Mouse (Mus musculus) splenic B cell, adult 2 months (primary cell): ENCODE results near the gene Serpini1.

ENCODE experiments used
- DNase-seq: peaks from one replicate; pipeline ENCODE4 v3.0.0-alpha.2; 2011; ENCODE audit warnings: low read depth, low spot score
- H3K27me3 ChIP-seq: 2 replicates; pipeline ENCODE4 v1.6.1; 2012; ENCODE audit warnings: mild to moderate bottlenecking, low read length, moderate library complexity, mixed read lengths; ENCODE audit not compliant: control insufficient read depth, poor library complexity, insufficient read depth, severe bottlenecking
- H3K36me3 ChIP-seq: 2 replicates; pipeline ENCODE4 v1.6.1; 2012; ENCODE audit warnings: mild to moderate bottlenecking, low read length, moderate library complexity, mixed read lengths; ENCODE audit not compliant: control insufficient read depth, poor library complexity, insufficient read depth, severe bottlenecking

The Serpini1 gene

DNA sequence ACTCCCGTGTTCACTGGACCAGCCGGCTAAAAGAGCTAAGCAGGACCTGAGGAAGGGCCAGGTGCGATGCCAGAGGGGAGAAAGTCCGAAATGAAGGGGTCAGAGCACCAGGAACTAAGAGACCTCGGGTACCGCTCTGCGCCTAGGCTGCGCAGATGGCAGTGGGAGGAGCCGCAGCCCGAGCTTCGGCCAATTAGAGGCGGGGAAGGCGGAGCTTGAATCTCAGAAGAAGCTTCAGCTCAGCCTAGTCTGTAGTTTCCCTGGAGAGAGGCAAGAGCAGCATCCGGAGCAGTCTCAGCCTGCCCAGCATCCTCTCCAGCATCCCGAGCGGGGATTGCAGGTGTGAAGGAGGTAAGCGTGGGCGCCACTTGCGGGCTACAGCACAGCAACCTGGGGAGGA lies at the start of gene Serpini1:
TSS of gene Serpini1 (plus strand) at position 256 of the 400 bp plus-strand sequence.
- Histone ChIP-seq H3K27me3 (no peaks in the 10 kb centered on the region), H3K36me3 (no peaks in the 10 kb centered on the region; the same call in 1 of the 2 replicates)
- peak; percentile 94 for DNase-seq

DNA sequence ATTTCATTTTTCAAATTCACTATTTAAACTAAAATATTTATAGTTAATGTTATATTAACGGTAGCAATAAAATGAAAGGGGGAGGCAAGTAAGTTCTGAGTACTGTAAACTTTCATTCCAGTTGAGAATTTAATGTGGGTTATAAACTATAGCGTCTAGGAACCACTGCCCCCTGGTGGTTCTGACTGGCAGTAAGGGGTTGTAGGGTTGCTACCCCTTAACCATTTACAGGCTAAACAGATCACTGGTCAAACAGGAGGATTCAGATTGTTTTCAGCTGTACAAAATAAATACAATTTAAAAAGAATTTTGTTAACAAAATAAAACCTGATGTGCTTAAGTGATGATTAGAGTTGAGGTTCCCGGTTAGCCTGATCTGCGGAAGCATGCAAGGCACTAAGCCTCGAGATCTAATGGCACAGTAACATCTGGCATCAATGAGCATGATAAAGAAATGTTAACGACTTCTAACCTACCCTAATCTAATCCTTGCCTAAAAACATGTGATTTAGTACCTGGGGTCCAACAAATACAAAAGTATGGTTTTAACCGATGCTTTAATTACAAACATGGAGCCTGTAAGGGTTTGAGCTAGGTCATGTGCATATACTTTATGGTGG lies 39.6 kb upstream of the Serpini1 start:
- peak; percentile 75 for DNase-seq

DNA sequence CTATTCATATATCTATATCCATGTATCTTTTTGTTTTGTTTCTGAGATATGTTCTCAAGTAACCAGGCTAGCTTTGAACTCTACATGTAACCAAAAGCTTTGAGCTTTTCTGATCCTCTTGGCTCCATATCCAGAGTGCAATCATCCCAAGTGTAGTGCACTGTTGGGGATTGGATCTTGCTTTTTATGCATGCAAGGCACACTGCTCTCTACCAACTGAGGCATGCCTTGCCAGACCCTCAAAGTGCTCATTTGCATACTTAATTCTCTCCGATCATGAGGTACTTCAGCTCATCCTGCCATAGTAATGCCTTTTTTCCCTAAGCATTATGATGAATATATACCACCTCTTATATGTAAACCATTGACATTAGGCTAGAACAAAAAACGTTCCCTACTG lies 36.0 kb upstream of the Serpini1 start:
- DNase-seq: no peak
- Histone ChIP-seq H3K27me3 (no peaks in the 10 kb centered on the region), H3K36me3 (no peaks in the 10 kb centered on the region; the same call in 1 of the 2 replicates)

More for the DNA sequence above, 39.6 kb upstream of the Serpini1 start:
- Histone ChIP-seq H3K36me3 (no peaks in the 10 kb centered on the region; the same call in 1 of the 2 replicates), H3K27me3 (no peaks in the 10 kb centered on the region)

DNA sequence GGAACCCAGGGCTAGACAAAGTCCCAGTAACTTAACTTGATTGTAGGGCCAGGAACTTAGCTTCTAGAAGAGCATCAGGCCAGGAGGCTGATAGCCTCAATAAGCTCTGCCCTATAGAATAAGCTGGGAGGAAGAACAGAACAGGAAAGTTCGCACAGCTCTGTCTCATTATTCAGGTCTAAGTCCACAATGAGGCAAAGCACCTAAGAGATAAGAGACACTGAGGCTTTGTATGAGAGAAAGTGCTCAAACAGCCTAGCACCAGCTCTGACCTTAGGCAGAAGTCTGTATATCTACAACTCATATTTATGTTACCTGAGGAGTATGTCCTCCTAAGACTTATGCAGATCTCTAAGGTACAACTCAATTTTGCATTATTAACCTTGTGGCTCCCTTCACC lies 34.8 kb upstream of the Serpini1 start:
- DNase-seq: no peak
- Histone ChIP-seq H3K36me3 (no peaks in the 10 kb centered on the region; the same call in 1 of the 2 replicates), H3K27me3 (no peaks in the 10 kb centered on the region)

DNA sequence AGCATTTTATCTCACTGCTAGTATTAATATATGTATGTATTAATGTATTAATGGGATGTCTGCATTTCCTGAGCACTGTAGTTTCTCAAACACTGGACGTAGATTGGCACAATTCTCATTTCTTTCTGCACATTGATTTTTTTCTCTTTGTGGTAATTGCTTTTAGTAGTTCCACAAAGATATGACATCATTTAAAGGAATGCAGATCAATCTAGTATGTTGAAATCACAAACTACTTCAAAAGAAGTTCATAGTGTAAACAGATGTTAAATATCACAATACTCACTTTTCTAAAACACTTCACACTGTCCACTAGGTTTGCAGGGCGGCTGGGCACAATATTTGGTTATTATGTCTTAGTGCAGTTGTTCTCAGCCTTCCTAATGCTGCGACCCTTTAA lies 26.3 kb upstream of the Serpini1 start:
- DNase-seq: no peak
- H3K27me3 ChIP-seq: no peaks in the 10 kb centered on the region
- H3K36me3 ChIP-seq: peaks cover 2% of the 10 kb centered on the region; the same call in 1 of the 2 replicates

DNA sequence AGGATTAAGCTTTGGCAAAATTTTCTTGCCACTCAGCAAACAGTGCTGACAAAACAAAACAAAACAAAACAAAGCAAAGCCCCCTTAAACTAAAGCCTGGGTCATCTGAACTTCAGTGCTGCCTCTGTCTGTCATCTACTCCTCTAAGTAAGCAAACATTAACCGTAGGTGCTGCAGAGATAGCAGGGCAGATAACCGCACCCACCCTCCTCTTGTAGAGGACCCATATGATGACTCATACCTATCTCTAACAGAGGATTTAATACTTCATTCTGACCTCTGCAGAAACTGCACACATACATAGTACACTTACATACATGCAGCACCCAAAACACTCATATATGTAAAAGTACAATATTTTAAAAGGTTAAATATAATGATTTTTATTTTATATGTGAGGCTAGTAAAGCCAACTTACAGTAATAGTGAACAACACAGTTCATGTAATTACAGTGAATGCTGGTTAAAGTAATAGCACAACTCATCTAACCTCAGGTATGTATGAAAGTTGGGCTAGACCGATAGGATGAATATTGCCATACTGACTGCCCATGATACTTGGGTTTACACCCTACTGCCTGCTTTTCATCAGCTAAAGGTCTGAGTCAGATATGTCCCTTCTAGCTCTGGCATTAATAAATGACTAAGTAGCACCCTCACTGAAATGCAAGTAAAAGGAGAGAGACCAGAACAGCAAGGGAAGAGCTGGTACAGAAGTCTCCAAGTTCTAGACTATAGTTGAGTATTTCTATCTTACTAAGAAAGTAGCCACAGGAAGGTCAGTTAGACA lies 23.1 kb upstream of the Serpini1 start:
- peaks cover 4% of the 10 kb centered on the region; the same call in 1 of the 2 replicates for H3K36me3 ChIP-seq
- no peak for DNase-seq
- H3K27me3 ChIP-seq: no peaks in the 10 kb centered on the region

DNA sequence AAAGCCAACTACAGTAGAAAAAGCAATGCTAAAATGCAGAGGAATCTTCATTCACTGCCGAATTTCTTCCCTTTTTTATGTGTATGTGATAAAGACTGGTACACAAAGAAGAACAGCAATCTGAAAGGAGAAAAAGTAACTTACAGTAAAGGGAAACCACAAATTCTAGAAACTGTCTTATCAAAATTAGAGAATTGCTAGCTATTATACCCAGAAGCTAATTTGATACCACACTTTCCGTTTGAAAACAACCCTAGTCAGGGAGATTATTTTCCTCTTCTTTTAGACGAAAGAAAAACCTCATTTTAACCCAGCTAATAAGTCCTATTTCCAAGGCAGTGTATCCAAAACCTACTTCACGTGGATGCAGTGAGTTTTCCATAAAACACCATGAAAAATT lies 16.1 kb upstream of the Serpini1 start:
- no peak for DNase-seq
- Histone ChIP-seq H3K36me3 (0 out of 2 replicates have a peak, but pooled peaks cover 2% of the 10 kb centered on the region), H3K27me3 (no peaks in the 10 kb centered on the region)

DNA sequence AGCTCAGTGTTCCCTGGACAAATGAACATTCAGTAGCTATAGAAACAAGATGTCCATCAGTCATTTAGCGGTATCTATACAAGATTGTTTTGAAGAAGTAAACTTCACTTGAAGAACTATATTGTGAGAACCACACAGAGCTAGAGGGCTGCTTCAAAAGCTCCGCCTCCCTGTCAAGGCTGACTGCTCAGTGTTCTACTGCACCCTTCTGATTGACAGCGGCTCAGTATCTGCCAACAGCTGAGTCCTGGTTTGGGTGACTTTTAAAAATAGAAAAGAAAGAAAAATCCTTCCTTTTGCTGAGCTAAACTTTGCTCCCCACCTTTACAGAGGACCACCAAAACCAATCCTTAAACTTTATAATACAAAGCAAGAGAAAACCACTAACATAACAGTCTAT lies 14.5 kb upstream of the Serpini1 start:
- H3K36me3 ChIP-seq: no peaks in the 10 kb centered on the region
- DNase-seq: peak; percentile 64
- no peaks in the 10 kb centered on the region for H3K27me3 ChIP-seq

DNA sequence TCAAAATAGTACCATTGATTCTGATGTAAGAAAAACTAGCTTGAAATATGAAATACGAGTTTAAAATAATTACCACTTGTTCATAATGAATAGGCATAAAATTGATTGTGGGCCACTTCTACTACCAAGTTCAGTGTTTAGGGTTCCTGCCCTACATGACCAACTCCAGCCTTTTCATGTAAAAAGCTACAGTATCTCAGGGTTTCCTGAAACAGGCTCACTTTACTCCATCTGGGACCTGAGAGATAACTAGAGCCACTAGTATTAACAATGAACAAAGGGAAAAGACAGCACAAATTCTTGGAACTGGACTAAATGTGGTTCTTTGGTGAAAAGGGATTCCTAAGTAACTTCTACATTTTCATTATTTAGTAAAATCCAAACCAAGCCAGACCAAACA lies 13.1 kb upstream of the Serpini1 start:
- Histone ChIP-seq H3K36me3 (no peaks in the 10 kb centered on the region), H3K27me3 (no peaks in the 10 kb centered on the region)
- DNase-seq: no peak

DNA sequence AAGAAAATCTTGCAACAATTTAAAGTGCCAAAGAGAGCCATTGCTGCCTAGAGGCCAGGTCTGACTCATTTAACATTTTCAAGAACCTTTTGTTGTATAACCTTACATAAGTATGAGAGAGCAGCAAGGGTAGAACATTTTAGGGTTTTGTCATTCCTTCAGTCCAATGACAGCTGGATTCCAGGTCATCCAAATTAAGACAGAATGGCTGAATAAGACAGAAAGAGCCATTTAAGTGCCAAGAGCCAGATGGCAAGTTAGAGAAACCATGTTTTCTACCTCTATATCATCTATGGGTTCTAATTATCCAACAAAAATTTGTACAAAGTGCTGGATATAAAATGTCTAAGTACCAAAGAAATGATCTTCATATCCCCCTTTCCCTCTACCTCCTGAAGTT lies 6.1 kb upstream of the Serpini1 start:
- no peaks in the 10 kb centered on the region for H3K27me3 ChIP-seq
- DNase-seq: no peak
- H3K36me3 ChIP-seq: no peaks in the 10 kb centered on the region; the same call in 1 of the 2 replicates

DNA sequence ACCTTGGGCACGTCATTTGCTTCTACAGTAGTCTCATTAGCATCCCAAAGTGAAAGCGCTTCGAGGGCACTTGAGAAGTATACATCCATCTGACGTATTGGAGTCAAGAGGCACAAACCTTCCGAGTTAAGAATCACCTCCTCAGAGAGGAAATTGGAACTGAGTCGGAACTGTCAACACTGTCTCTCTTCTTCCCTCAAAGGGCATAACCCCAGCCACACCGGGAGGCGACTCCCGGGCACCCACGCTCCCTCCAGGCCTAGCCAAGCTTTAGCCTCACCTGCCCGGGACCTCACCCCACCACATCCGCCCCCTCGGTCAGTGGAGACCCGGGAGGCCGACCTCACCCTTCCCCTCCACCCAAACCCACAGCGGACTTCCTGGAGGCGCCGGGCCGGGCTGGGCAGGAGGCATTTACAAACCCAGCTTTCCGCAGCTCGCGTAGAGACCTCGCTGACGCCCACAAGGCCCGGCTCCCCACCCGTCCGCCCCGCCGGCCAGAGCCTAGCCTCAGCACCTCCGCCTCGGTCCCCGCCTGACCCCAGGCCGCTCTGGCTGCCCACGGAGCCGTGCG lies 1.1 kb upstream of the Serpini1 start:
- peak; percentile 65 for DNase-seq
- no peaks in the 10 kb centered on the region for H3K27me3 ChIP-seq
- no peaks in the 10 kb centered on the region; the same call in 1 of the 2 replicates for H3K36me3 ChIP-seq

DNA sequence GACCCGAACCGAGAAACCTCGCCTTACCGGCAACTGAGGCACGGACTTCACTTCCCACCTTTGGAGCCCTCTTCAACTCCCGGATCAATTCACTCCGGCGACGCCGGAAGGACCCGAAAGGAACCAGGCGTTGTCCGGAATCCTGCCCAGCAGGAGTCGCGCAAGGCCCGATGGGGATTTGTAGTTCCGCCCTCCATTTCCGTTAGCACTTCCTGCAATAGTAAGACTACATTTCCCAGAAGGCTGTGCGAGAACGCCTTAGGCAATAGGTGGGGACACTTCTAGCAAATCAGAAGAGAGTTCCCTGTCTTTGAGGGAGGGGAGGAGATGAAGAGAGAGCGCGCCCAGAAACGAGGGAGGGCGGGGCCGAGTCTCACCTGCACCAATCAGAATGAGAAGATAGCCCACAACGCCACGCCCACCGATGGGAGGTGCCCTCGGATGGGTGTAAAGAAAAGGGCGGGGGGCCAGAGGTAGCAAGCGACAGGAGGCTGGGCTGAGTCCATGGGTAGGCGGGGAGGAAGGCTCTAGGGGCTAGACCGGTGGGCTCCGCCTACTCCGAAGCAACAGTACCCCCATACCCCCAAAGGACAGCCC lies 554 bp upstream of the Serpini1 start, which contains the start of gene Pdcd10:
TSS of gene Pdcd10 (minus strand) at position 162 of the 597 bp plus-strand sequence.
- Histone ChIP-seq H3K27me3 (no peaks in the 10 kb centered on the region), H3K36me3 (no peaks in the 10 kb centered on the region; the same call in 1 of the 2 replicates)
- peak; percentile 100 for DNase-seq

DNA sequence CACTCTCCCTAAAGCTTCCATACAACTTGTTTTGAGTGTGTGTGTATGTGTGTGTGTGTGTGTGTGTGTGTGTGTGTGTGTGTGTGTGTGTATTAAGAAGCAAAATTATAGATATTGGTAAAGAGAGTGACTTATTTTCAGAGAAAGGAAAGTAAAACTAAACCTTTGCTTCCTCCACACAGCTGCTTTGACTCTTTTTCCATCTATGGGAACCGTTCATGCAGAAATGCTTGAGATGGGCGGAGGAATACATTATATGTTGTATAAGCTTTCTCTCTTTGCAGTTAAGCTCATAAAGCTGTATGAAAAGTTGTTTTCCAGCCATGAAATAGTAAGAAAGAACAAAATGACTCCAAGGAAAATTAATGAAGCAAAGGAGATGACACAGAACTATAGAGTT lies 16.7 kb downstream of the Serpini1 start:
- peak; percentile 70 for DNase-seq
- H3K36me3 ChIP-seq: no peaks in the 10 kb centered on the region
- H3K27me3 ChIP-seq: no peaks in the 10 kb centered on the region

DNA sequence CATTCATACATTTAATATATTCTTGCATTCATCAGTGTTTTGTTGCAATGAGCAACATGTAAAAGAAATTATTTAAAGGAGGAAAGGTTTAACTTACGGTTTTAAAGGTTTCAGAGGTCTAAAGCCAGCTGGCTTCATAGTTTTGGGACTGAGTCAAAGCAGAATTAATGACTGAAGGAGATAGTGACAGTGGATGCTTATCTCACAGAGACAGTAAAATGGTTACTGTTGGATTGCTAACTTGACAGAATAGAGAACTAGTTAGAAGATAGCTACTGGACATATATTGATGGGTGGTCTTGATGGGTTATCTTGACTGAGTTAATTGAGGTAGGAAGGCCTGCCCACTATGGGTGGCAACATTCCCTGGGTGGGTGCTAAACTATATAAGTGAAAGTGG lies 18.2 kb downstream of the Serpini1 start:
- no peaks in the 10 kb centered on the region for H3K27me3 ChIP-seq
- no peaks in the 10 kb centered on the region for H3K36me3 ChIP-seq
- no peak for DNase-seq
